Mouse (Mus musculus) v-Abl transformed pro-B cells (cell line): ENCODE results near the gene Gpr152.
"Not testable (repeated sequence)": the region's sequence is repeated elsewhere in the genome, so short reads cannot be mapped to it uniquely, and the experiment has no call there.

Experiments used
- in situ Hi-C, 2 experiments: fragments of 400-800 bp; cut with MboI; formaldehyde crosslinking; loops; one replicate each; pipeline ENCODE4 v1.15.1; 2025; ENCODE audit not compliant: unreplicated experiment in 2 of 2

Gpr152 gene

DNA sequence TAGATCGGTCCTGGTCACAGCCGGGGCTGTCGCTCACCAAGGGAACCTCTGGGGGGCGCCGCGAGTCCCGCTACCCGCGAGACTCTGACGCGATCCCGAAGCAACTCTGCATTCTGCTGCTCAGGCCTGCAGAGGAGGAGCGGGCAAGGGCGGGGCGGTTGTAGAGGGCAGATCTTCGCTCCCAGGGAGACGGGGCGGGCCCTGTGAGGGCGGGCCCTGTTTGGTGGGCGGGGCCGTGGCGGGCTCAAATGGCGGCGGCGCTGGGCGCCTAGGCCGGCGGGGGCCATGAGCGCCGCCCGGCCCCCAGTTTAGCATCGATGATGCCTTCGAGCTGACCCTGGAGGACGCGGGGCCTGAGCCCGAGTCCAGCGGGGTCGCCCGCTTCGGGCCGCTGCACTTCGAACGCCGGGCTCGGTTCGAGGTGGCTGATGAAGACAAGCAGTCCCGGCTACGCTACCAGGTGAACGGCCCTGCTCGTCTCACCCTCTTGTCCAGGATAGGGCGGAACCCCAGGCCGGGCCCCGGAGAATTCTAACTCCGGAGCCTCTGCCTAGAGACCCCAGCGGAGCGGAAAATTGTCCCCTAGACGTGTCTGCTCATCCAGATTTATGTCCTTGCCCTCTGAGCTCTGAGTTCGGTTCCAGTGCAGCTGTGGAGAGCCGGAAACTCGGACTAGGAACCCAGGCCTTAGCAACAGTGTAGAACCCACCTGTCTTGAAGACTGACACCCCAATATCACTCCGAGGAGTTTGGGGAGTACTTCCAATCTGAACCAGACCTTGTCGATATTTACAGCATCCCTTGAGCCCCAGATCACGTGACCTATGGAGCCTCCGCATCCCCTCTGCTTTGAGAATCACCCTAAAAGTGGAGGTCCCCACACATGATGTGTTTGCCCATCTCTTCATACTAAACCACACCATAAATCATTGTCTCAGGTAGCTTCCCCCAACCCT lies 13.6 kb upstream of the Gpr152 start, which contains the start of gene Aip:
Aip (minus strand) TSS at position 118 of the 956 bp plus-strand sequence.
- in situ Hi-C loops = loop anchor here in 1 of 2 experiments (5.0 kb wide), 1 partner anchor 76 kb away; the partner anchor contains the start of gene Rad9a

DNA sequence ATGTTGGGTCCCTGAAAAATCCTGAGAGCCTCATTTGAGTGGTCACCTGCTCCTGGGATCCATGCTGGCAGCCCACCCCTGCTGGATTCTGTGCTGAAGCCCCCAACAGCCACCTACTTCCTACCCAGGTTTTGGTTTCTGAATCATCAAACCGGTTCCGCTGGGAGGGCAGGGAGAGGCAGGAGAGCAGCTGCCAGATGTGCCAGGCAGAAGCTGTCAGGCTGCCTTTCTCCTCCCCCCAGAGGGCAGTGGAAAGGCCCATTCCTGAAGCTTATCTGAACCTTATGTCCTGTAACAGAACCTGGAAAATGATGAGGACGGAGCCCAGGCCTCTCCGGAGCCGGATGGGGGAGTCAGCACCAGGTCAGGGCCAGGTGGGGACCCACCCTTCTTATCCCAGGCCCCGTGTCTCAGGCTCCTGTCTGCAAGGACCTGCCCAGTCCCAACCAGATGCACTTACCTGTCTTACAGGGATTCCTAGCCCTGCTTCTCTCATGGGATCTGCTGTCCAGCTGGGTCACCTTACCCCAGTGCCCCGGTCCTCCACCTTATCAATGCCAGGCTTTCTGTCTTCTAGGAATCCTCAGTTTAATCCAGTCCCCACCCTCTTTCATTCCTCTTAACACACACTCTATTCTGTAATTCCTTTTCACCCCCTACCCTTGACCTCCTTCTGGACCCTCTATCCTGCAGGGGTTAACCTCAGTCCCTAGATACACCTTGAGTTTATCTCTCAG lies 12.7 kb upstream of the Gpr152 start:
- in situ Hi-C loops = loop anchor here in 1 of 2 experiments (5.0 kb wide), 1 partner anchor 75 kb away; the partner anchor contains the start of gene Rad9a

DNA sequence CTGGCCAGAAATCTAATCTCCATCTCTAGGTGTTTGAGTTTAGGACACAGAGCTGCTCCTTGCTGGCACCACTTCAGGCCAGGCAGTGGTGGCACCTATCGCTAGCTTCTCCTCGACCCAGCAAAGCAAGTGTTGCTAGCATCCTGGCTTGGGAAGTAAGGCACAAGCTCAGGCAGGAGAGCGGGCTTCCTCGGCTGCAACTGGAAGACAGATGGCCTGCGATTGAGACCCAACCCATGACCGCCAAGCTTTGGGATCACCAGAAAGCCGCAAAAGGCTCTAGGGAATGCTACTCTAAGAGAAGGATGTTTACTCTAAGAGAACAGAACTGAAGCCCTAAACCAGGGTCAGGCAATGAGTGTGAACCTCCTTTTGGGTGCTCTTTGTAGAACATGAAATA lies 10.1 kb upstream of the Gpr152 start:
- in situ Hi-C loops = loop anchor here in 1 of 2 experiments (5.0 kb wide), 1 partner anchor 73 kb away; the partner anchor contains the start of gene Rad9a

DNA sequence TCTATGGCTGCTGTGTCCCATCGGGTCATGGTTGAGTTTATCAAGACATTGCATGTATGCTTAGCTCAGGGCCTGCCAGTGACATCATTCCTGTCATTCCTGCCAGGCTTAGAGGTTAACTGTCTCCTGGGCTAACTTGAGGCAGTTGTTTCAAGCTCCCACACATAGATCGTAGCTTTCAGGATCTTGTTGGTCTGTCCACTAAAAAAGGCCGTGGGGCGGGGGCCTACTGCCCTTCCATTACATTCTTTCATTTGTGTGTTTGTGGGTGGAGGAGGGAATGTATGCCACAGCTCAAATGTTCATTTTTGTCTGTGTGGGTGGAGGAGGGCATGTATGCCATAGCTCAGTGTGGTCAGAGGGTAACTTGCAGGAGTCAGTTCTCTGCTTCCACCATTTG lies 9.5 kb upstream of the Gpr152 start:
- in situ Hi-C loops = no loop called here

DNA sequence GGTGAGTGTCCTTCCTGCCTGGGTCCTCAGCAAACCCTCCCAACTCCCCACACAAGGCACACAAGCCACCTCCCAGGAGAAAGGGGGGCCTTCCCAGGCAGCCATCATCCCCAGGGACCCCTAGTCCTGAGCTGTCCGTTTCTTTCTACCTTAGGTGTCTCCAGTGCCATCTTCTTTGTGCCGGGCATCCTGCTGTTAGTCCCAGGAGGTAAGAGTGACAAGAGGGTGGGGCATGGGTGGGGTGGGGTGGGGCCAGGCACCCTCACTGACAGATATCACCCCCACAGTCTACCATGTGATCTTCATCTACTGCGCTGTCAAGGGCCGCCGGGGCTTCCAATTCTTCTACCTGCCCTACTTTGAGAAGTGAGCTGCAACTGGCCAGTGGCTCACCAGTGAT lies 8.5 kb upstream of the Gpr152 start:
- in situ Hi-C loops = no loop called here

DNA sequence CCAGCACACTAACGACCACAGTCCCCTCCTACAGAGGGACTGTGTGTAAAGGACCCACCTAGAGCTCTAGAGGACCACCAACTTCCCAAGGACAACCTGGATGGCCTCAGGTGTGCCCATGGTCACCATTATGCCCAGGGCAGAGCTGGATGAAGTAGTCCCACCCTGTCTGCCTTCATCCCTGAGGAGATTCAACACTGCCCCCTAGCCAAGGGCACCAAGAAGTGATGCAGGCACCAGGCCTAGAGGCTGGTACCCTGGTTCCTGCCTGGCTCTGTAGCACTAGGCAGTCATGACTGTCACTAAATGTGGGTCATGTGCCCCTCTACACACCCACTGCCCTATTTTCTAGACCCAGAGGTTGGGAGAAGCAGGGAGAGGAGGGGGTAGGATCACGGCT lies 7.8 kb upstream of the Gpr152 start:
- in situ Hi-C loops = no loop called here

DNA sequence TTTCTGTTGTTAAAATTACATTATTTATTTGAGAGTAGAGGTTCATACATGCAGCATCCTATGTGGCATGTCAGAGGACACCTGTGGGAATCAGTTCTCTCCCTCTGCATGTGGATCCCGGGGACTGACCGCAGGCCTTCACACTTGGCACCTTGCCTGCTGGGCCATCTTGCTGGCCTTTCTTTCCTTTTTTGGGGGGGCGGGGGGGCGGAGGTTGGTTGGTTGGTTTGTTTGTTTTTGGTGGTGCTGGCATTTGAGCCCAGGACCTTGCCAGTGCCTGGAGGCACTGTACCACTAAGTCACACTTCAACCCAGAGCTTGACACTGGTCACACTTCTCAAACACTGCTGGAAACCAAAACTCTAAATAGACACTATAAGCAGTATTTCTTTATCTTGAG lies 5.2 kb upstream of the Gpr152 start:
- in situ Hi-C loops = no loop called here

DNA sequence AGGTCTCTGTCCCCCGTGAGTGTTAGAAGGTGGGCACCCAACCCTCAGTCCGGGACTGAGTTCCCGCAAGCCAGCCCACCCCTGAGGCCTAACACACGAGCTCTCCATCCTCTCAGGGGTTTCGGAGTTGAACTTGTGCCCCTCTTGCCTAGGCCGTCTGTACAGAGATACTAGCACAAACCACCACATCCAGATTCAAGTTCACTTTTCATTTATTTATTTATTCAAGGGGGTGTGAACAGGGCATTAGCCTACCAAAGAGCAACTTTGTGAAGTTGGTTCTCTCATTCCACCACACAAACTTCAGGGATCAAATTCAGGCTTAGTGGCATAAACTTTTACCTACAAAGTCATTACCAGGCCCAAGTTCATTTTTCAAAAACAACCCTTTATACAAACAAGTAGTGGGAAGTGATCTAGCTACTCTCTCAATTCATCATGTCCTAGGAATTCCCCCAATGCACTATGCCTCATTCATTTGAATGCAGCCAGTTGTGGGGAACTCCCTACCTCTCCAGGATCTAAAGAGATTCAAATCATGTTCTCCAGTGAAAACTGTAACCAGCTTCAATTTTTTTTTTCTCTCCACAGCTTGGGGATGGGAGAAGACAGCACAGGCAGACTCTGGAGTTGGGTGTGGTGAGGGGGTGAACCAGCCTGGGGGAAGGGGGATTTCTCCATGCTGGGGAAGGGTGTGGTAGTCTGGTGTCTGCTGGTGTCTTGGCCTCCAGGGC lies 4.2 kb upstream of the Gpr152 start:
- in situ Hi-C loops = not testable (repeated sequence)

DNA sequence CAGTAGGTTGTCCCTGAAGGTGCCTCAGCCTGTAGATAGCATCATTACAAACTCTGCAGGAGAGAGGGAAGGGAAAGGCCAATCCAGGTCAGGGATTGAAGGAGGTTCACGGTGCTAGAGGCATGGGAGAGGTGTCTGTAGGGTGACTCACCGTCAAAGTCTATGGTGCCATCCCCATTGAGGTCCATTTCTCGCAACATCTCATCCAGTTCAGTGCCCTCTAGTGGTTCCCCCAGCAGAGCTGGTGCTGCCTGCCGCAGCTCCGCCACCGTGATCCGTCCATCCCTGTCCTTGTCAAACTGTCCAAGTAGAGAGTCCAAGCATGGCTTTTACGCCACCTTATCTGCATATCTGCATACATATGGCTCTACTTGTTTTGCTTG lies 3.6 kb upstream of the Gpr152 start:
- in situ Hi-C loops = not testable (repeated sequence)

DNA sequence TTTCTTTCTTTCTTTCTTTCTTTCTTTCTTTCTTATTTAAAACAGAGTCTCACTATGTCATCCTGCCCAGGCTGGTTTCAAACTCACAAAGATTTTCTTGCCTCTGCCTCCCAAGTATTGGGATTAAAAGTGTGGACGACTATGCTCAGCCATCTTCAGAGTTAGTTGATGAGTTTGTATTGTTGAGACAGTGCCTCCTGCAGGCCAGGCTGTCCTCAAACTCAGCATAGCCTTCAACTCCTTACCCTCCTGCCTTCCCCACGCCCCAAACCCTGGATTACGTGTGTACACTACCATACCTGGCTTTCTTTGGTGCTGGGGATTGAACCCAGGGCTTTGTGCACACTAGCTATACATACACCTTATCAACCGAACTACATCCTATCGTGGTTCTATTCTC lies 3.1 kb upstream of the Gpr152 start:
- in situ Hi-C loops = no loop called here

DNA sequence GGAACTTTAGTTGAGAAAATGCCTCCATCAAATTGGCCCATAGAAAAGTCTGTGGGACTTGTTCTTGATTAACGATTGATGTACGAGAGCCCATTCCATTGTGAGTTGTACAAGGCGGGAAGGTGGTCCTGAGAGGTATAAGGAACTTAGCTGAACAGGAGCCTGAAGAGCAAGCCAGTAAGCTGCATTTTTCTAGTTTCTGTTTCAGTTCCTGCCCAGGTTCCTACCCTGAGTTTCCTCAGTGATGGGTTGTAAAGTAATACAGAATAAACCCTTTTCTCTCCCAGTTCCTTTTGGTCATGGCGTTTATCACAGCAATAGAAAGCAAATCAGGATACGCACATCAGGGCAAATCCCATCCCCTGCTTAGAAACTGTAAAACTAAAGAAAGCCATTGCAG lies 1.7 kb upstream of the Gpr152 start:
- in situ Hi-C loops = no loop called here

DNA sequence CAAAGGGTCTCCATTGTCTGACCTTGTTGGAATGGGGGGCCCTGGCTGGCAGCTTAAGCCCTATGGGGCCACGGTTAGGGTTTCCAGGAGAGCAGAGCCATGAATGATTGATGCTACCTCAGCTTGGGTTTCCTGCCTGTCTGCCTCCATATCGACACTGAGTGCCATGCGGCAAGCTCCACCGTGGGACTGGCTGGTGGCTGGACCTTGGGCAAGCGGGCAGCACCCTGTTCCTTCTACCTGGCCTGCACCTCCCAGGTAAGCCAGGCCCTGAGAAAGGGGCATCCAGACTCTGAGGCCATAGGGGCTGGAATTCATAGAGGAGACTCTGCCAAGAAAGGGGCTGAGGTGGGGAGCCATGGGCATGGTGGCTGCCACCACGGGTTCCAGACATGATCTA lies 560 bp downstream of the Gpr152 start:
- in situ Hi-C loops = no loop called here

DNA sequence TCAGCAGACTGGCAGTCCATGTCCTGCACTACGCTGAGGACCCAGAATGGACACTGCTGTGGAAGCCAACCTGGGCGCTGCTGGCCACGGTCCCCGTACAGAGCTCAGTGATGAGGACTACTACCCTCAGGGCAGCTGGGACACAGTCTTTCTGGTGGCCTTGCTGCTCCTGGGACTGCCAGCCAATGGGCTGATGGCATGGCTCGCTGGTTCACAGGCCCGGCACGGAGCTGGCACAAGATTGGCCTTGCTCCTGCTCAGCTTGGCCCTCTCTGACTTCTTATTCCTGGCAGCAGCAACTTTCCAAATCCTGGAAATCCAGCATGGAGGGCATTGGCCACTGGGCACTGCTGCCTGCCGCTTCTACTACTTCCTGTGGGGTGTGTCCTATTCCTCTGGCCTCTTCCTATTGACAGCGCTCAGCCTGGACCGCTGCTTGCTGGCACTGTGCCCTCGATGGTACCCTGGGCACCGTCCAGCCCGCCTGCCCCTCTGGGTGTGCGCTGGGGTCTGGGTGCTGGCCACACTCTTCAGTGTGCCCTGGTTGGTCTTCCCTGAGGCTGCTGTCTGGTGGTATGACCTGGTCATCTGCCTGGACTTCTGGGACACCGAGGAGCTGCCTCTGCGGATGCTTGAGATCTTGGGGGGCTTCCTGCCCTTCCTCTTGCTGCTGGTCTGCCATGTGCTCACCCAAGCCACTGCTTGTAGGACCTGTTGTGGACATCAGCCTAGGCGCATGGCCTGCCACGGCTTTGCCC lies 3.0 kb downstream of the Gpr152 start:
- in situ Hi-C loops = no loop called here

DNA sequence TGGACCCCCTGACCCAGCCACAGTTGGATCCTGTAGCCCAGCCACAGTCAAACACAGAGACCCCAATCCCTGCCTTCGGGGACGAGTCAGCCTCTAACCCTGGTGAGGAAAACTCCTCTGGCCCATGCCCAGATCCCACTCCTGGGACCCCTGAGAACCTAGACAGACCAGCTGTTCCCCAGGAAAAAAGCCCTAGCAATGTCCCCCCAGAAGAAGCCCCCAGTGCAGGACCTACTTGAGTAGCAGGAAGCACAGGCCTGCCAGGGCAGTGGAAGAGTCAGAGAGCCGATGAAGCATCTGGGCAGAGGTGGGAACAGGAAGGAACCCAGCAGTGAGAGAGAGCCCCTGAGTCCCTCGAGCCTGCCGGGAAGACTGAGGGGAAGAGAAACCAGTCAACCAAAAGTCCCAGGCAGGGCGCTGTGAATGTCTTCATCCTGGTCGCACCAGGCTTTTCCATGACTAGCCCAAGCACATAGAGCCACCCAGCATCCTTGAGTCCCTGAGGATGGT lies 4.2 kb downstream of the Gpr152 start, which contains the start of gene Cabp4:
Cabp4 (minus strand) TSS at position 275 of the 510 bp plus-strand sequence.
- in situ Hi-C loops = no loop called here

DNA sequence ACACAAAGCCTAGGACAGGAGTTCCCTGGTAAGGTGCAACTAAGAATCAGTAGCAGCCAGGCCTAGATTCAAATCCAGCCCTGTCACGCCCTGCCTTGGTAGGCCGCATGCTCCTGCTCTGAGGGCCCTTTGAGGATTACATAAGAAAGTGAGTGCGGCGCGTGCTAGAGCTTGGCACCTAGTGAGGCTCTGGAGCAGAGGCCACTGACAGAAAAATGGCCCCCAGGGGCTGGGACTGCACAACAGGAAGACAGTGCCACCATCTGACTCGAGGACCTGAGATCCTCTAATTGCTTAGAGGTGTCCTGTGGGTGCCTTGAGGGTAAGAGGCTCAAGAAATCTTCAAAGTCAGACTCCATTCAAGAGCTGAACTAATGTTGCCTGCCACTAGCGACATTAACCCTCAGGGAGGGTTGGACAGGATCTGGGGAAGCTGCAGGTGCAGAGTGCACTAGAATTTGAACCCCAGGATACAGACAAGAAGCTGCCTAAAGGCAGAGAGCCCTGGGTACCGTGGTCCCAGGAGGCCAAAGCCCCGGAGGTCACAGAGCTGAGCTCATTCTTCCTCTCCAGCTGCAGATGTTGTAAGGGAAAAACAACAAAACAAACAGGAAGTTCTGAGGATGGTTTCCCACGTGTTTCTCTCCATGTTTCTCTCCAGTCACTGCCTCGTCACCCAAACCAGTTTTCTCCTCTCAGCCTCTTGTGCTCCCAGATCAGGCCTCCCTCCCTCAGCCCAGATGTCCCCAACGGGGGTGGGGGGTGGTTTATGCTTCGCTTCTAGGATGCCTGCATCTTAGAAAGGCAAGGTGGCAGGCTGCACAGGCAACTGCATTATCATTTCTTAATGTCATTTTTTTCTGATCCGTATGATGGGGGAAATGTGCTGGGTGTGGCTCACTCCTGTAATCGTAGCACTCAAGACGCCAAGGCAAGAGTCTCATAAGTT lies 5.2 kb downstream of the Gpr152 start:
- in situ Hi-C loops = no loop called here

DNA sequence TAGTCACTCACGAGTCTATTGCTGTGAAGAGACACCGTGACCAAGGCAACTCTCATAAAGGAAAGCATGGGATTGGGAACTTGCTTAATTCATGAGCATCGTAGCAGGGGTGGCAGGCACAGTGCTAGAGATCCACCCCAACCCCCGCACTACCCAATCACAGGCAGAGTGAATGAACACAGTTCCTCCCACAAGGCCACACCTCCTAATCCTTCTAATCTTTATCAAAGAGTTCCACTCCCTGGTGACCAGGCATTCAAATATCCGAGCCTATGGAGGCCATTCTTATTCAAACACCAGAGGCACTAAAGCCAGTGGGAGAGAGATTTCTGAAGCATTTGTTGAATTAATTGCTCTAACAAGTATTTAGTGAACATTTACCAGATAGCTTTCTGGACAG lies 6.3 kb downstream of the Gpr152 start:
- in situ Hi-C loops = no loop called here

DNA sequence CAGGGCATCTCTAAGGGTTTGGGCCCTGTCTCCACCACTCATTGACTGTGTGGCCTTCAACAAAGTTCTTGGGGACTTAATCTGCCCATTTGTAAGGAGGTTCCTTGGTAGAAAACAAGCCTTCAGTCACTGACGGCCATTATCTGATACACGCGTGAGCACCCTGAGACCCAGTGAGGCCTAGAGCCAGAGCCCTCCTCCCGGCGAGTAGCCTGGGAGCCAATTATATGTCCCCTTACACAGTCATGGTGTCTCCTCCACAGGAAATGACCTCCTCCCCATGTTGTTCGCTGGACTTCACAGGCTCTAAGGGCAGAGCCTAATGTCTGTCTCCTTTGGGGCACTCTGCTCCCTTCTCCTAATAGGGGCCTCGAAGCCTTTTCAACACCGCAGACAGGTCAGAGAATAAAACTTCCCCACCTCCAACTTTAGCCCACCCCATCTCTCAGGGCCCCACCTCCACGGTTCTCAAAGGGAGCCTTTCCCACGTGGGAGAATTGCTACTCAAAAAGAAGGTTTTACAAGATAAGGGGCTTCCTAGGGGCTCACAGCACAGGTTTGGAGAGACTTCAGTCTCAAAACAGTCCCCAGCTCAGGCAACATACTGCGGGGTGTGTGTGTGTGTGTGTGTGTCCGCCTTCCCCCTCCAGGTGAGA lies 6.9 kb downstream of the Gpr152 start:
- in situ Hi-C loops = no loop called here

DNA sequence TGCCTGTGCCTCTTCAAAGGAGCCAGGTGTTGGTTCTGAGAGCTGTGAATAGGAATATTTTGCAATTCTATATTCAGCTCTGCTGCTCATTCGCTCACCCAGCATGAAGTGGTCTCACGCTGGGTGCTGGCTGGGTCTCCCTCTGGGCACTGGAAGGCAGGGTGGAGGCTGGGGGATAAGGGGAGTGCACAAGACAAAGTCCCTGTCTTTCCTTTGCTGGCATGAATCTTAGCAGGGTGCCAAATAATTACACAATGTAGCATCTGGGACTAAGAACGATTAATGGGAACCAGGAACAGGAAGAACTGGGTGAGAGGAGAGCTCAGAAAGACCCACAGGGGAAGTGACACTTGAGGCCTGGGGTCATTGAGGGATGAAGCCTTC lies 7.4 kb downstream of the Gpr152 start:
- in situ Hi-C loops = no loop called here
